Mouse (Mus musculus) megakaryocyte, embryonic 14.5 days (primary cell): ENCODE results near the gene Sdk2.

Experiments
- FLI1 ChIP-seq: IDR thresholded peaks from 2 replicates; pipeline ENCODE4 v1.6.1; 2012; ENCODE audit warnings: low read length, inconsistent platforms, mixed read lengths
- GATA1 ChIP-seq: IDR thresholded peaks from 3 replicates; pipeline ENCODE4 v1.6.1; 2012; ENCODE audit warnings: mixed read lengths, low read length, inconsistent platforms, borderline replicate concordance

DNA sequence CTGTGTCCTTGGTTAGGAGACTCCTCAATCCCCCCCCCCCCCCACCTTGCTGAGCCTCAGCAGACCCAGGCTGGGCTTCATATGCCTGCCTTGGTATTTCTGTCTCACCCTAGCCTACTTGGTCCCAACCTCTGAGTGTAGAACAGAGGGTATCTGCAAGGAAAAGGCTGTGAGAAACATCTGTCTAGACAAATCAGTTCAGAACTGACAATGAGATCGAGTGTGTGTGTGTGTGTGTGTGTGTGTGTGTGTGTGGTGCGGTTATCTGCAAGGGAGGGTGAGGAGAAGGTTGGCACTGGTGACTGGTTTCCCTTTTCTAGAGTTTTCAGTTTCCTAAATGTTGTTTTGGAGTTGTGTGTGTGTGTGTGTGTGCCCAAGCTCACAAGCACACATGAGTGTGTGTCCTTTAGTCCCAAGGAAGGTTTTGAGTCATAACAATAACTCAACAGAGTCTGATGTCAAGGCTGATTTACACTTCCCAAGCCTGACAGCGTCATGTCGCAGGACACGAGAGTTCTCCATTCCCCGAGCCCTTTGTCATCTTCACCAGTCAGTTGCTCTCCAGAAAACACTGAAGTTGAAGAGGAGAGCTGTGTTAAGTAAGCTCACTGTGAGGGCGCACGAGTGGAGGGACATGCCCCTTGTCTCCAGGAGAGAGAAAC, 304.6 kb downstream of the Sdk2 start:
- no peak for TF ChIP-seq GATA1
- no peak for TF ChIP-seq FLI1
